Mouse (Mus musculus) right cerebral cortex, postnatal 14 days (tissue): ENCODE measurements at regions not wholly inside any gene's neighbourhood (a gene's known extent, or its start where the extent isn't known, plus 50 kb on each side); places are given as distances from the start of the nearest gene placed in this dataset.

Experiments
- DNase-seq: peaks from one replicate; pipeline ENCODE4 v3.0.0; 2022

- no peak for DNase-seq
Measured at GRCm38 (mm10) chr9:101546213-101546832, 294.7 kb upstream of the Ppp2r3a start.

GRCm38 (mm10) chr9:101518137-101518536 is 266.5 kb upstream of the Ppp2r3a start:
- no peak for DNase-seq

- DNase-seq, result no peak
Measured at GRCm38 (mm10) chr9:101510807-101511206, 259.2 kb upstream of the Ppp2r3a start.

GRCm38 (mm10) chr9:101509196-101509595 is 257.6 kb upstream of the Ppp2r3a start:
- no peak for DNase-seq

- DNase-seq, result no peak
Measured at GRCm38 (mm10) chr9:101507023-101507690, 255.6 kb upstream of the Ppp2r3a start.

- no peak for DNase-seq
Measured at GRCm38 (mm10) chr9:101501706-101502465, 250.3 kb upstream of the Ppp2r3a start.

GRCm38 (mm10) chr9:101501036-101501435 is 249.4 kb upstream of the Ppp2r3a start:
- no peak for DNase-seq

- DNase-seq, result no peak
Measured at GRCm38 (mm10) chr9:101498721-101499120, 247.1 kb upstream of the Ppp2r3a start.

- DNase-seq, result no peak
Measured at GRCm38 (mm10) chr9:101495768-101496167, 244.2 kb upstream of the Ppp2r3a start.

GRCm38 (mm10) chr9:101489013-101489412 is 237.4 kb upstream of the Ppp2r3a start:
- no peak for DNase-seq

- no peak for DNase-seq
Measured at GRCm38 (mm10) chr9:101476223-101476622, 224.6 kb upstream of the Ppp2r3a start.

- DNase-seq, result no peak
Measured at GRCm38 (mm10) chr9:101473074-101473461, 221.5 kb upstream of the Ppp2r3a start.

GRCm38 (mm10) chr9:101472101-101473073 is 220.8 kb upstream of the Ppp2r3a start:
- DNase-seq, result peak; percentile 16

- no peak for DNase-seq
Measured at GRCm38 (mm10) chr9:101471665-101472064, 220.1 kb upstream of the Ppp2r3a start.

- no peak for DNase-seq
Measured at GRCm38 (mm10) chr9:101469756-101470155, 218.2 kb upstream of the Ppp2r3a start.

- DNase-seq, result no peak
Measured at GRCm38 (mm10) chr9:101464727-101465427, 213.3 kb upstream of the Ppp2r3a start.

GRCm38 (mm10) chr9:101458947-101459627 is 207.5 kb upstream of the Ppp2r3a start:
- no peak for DNase-seq

- DNase-seq, result no peak
Measured at GRCm38 (mm10) chr9:101458306-101458946, 206.8 kb upstream of the Ppp2r3a start.

GRCm38 (mm10) chr9:101446316-101446715 is 194.7 kb upstream of the Ppp2r3a start:
- no peak for DNase-seq

GRCm38 (mm10) chr9:101445764-101446163 is 194.2 kb upstream of the Ppp2r3a start:
- peak; percentile 42 for DNase-seq

- no peak for DNase-seq
Measured at GRCm38 (mm10) chr9:101445293-101445692, 193.7 kb upstream of the Ppp2r3a start.
